Mouse (Mus musculus) c-Kit-positive CD71-negative TER-119-negative erythroid progenitor cells, embryonic 14.5 days (primary cell): ENCODE data around the gene Khk.

Source experiments
- DNase-seq: peaks from one replicate; pipeline ENCODE4 v3.0.0-alpha.2; 2013; ENCODE audit warnings: low read depth

Gene Khk

GRCm38 (mm10) chr5:30934725-30935461, 13.7 kb downstream of the Khk start:
- DNase-seq, result no peak

- DNase-seq, result no peak
These were observed 21.8 kb downstream of the Khk start for GRCm38 (mm10) chr5:30943004-30943403.

- no peak for DNase-seq
These were observed 23.1 kb downstream of the Khk start for GRCm38 (mm10) chr5:30944344-30944743.

GRCm38 (mm10) chr5:30944956-30945781, 23.9 kb downstream of the Khk start, which contains the start of gene Cgref1:
Gene Cgref1, minus strand, starts transcription at chr5:30945591.
- DNase-seq, result no peak

GRCm38 (mm10) chr5:30948620-30949019, 27.4 kb downstream of the Khk start:
- no peak for DNase-seq

- DNase-seq, result peak; percentile 80
These were observed 28.6 kb downstream of the Khk start for GRCm38 (mm10) chr5:30949654-30950326.

- no peak for DNase-seq
These were observed 29.2 kb downstream of the Khk start for GRCm38 (mm10) chr5:30950451-30950850.

GRCm38 (mm10) chr5:30950922-30951321, 29.7 kb downstream of the Khk start:
- no peak for DNase-seq

- no peak for DNase-seq
These were observed 30.5 kb downstream of the Khk start for GRCm38 (mm10) chr5:30951706-30952105.

- DNase-seq, result no peak
These were observed 31.3 kb downstream of the Khk start for GRCm38 (mm10) chr5:30952551-30952950.

GRCm38 (mm10) chr5:30954065-30954464, 32.8 kb downstream of the Khk start:
- DNase-seq, result no peak

- no peak for DNase-seq
These were observed 33.3 kb downstream of the Khk start for GRCm38 (mm10) chr5:30954556-30954955.

- DNase-seq, result no peak
These were observed 34.5 kb downstream of the Khk start for GRCm38 (mm10) chr5:30955751-30956150.

GRCm38 (mm10) chr5:30957891-30958290, 36.7 kb downstream of the Khk start:
- no peak for DNase-seq

- DNase-seq, result no peak
These were observed 38.1 kb downstream of the Khk start for GRCm38 (mm10) chr5:30959198-30959854.

- peak; percentile 98 for DNase-seq
These were observed 38.8 kb downstream of the Khk start, which contains the start of gene Preb for GRCm38 (mm10) chr5:30959966-30960501. Gene Preb, minus strand, starts transcription at chr5:30960361.

GRCm38 (mm10) chr5:30960814-30961213, 39.6 kb downstream of the Khk start:
- DNase-seq, result no peak

- DNase-seq, result no peak
These were observed 40.6 kb downstream of the Khk start for GRCm38 (mm10) chr5:30961545-30962505.

GRCm38 (mm10) chr5:30963916-30964315, 42.7 kb downstream of the Khk start:
- no peak for DNase-seq

GRCm38 (mm10) chr5:30966189-30966588, 45.0 kb downstream of the Khk start:
- DNase-seq, result no peak

- no peak for DNase-seq
These were observed 47.2 kb downstream of the Khk start, which contains the start of gene Tcf23 for GRCm38 (mm10) chr5:30968416-30968815. Gene Tcf23, plus strand, starts transcription at chr5:30968662.
